Mouse (Mus musculus): ENCODE results near the gene Acot3.
"Not testable (repeated sequence)": the region's sequence is repeated elsewhere in the genome, so short reads cannot be mapped to it uniquely, and the experiment has no call there.

Acot3 gene

DNA sequence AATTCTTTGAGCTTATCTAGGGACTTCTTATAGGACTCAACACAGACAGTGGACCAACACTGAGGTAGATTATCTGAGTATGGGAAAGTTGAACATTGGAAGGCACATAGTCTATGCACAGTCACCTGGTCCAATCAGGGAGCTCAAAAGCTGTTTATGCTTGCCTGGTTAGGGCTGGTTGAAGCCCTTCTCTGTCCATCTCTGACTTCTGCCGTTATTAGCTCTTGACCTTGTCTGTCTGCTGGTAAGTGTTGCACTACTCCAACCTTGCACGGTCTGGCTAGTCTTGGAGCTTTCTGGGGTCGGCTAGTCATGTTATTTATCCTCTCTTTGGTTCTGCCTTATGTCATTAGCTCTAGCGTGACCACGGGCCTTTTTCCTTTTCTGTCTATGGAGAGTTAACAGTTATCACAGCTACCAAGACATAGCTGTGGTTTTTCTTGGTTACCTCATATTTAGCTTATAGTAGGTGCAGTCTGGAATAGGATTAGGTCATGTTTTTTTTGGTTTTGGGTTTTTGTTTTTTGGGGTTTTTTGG is at the start of gene Acot3:
Gene Acot3 (plus strand): TSS at position 208 of the 538 bp plus-strand sequence.
- DNase-seq (ENCODE audit: low spot score in 2 of 2), result peak in 1 of 2 experiments; percentile 5

- no peak for DNase-seq (ENCODE audit: low spot score in 2 of 2)
These were observed 48.1 kb upstream of the Acot3 start for GRCm38 (mm10) chr12:84003866-84004265.

GRCm38 (mm10) chr12:84008251-84008650 is 43.7 kb upstream of the Acot3 start:
- DNase-seq (ENCODE audit: low spot score in 2 of 2), result no peak

GRCm38 (mm10) chr12:84008729-84009128 is 43.2 kb upstream of the Acot3 start:
- DNase-seq (ENCODE audit: low spot score in 2 of 2), result no peak

GRCm38 (mm10) chr12:84009171-84009965 is 42.6 kb upstream of the Acot3 start, which contains the start of gene Acot1:
Acot1 (plus strand) TSS chr12:84009490.
- DNase-seq (ENCODE audit: low spot score in 2 of 2), result peak; percentile 78 to 85

DNA sequence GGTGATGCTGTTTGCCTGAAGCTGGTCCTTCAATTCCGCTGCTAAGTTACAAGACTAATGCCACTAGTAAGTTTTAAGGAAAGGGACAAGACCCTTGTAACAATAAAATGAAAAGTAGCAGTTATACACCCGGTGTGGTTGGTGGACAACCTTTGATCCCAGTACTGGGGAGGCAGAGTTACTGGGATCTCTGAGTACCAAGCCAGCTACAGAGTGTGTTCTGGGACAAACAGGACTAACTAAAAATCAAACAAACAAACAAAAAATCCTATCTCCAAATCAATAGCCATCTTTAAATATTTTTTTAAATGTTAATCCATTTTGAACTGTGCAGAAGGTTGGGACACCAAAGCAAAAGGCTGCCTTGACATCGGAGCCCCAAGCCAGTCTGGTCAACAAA is 41.7 kb upstream of the Acot3 start:
- DNase-seq (ENCODE audit: low spot score in 2 of 2), result no peak

DNA sequence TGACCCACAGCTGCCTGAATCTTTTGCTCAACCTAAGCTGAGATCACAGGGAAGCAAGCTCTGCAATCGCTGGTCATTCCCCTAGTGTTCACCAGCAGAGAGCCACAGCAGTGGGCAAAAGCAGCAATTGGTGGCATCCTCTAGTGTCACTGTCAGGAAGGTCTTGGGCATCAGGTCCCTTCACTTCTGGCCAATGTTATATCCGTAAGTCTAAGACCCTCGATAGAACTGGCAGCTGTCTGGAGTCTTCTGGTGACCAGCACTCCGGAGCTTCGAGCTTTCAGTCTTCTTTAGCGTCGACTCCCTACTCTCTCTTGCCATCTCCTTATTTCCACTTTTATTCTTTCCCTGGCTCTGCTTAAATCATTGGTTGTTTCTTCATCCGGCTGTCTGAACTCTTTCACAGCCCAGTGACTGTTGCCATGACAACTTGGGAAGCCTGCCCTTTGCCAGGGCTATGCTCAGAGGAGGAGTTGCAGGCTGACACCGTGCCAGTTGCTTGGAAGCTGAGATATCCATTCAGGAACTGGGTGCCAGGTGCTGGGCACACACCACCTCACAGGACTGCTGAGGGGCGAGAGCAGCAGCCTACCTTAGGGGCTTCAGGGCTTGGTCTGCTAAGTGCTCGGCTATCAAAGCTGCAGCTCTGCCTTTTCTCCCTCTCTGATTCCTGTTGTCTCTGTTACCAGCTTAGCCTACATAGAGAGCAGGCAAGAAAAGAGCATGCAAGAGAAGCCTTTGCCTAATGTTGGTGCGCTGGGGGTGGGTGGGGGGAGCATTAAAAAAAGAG is 40.5 kb upstream of the Acot3 start:
- DNase-seq (ENCODE audit: low spot score in 2 of 2), result peak; percentile 89 to 91

DNA sequence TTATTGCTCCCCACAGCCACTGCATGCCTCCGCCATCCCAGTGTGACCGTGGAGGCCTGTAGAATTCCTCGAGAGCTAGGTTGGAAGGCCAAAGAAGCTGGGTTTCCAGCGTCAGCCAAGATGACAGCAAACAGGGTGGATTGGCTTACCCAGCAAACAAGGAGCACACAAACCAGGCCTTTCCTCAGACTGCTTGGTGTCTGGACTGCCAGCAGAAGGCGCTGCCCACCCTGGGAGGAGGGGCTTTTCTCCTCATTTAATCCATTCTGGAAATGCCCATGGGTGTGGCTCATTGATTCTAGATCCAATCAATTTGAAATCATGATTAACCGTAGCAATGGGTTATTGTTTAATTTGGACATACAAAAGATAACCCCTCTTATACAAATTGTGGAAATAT is 38.8 kb upstream of the Acot3 start:
- no peak for DNase-seq (ENCODE audit: low spot score in 2 of 2)

GRCm38 (mm10) chr12:84013701-84014100 is 38.2 kb upstream of the Acot3 start:
- DNase-seq (ENCODE audit: low spot score in 2 of 2), result no peak

- DNase-seq (ENCODE audit: low spot score in 2 of 2), result peak; percentile 50 to 51
These were observed 31.4 kb upstream of the Acot3 start for GRCm38 (mm10) chr12:84020528-84020927.

- DNase-seq (ENCODE audit: low spot score in 2 of 2), result not testable (repeated sequence)
These were observed 29.7 kb upstream of the Acot3 start for GRCm38 (mm10) chr12:84022266-84022665.

DNA sequence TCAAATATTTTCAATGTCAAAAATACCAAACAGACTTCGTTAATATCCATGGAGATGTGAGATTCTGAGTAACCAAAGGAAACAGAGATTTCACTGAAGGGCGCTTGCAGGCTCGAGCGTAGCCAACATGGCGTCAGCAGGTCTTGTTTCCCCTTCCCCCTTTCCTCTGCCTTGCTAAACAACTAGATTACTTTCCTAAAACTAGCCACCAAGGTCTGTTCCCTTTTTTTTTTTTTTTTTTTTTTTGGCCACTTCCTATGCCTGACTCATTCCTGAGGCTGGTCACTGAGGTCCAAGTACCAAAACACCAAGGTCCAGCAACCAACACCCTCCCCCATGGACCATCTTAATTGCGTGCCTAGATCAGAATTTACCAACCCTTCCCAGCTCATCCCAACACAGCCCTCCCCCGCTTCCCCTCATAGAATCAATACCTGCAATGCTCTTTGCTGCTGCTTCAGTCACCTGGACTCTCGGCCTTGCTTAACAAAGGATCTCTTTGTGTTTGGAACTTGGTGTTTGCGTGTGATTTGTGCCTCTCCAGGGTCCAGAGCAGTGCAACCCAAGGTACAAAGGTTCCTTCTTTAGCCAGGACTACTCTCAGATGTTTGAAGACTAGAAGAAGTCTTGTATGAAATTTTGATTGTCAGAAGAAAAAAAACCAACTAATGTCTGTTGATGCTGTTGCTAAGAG is 28.7 kb upstream of the Acot3 start:
- DNase-seq (ENCODE audit: low spot score in 2 of 2), result no peak

GRCm38 (mm10) chr12:84025888-84026287 is 26.1 kb upstream of the Acot3 start:
- no peak for DNase-seq (ENCODE audit: low spot score in 2 of 2)

DNA sequence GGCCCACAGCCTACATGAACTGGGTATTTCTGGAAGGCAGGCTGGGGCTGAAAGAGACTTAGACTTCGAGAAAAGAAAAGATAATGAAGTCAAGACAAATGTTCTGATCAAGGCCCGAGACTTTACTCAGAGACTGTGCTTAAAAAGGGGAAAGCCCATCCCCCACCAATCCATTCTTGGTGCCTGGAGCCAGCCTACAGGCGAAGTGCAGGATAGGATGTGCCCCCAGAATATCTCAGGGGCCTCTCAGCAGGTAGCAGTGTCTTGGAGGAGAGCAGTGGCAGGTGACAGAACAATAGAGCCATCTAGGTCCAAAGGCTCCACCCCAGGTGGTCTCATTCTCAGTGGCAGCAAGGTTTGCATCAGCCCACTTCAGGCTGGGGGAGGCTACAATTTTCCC is 23.6 kb upstream of the Acot3 start:
- not testable (repeated sequence) for DNase-seq (ENCODE audit: low spot score in 2 of 2)

- not testable (repeated sequence) for DNase-seq (ENCODE audit: low spot score in 2 of 2)
These were observed 22.9 kb upstream of the Acot3 start for GRCm38 (mm10) chr12:84029043-84029442.

DNA sequence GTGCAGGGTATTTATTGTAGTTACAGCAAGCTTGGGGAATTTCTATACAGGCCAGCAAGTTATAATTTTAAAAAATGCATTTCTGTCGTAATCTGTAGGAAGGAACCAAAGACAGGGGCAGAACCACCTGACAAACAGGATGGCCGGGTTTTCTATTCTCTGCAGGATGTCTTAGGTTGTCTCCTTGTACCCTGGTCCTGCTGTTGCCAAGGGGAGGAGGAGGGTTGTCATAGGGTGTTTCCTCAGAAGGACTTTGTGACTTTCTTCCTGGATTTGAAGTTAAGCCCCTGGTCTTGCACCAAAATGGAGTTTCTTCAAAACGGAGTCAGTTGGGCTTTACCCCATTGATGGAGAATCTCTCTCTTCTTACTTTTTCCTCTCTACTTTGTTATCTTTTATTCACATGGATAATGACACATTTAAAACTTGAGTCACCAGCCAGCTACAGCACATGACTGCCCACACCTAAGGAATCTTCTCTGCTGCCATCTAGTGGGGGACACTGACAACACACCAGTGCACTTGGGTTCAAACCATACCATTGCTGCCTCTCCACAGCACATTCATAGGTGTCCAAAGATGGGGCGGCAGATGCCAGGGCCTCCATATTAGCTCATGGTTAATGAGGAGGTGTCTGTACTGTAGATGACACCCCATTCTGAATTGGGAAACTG is 21.1 kb upstream of the Acot3 start:
- DNase-seq (ENCODE audit: low spot score in 2 of 2), result peak; percentile 65 to 79

- DNase-seq (ENCODE audit: low spot score in 2 of 2), result no peak
These were observed 19.1 kb upstream of the Acot3 start for GRCm38 (mm10) chr12:84032854-84033253.

DNA sequence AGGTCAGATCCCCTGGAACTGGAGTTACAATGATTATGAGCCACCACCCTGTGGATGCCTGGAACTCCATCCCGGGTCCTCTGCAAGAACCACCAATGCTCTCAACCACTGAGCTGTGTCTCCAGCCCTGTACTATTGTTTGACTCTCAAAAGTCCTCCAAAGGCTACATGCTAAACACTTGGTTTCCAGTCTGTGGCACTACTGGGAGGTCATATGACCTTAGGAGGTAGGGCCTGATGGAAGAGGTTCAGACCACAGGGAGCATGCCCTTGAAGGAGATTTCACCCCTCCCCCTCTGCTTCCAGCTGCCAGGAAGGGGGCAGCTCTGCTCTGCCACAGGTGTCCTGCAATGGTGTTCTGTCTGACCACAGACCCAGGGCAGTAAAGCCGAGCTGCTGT is 18.6 kb upstream of the Acot3 start:
- not testable (repeated sequence) for DNase-seq (ENCODE audit: low spot score in 2 of 2)

DNA sequence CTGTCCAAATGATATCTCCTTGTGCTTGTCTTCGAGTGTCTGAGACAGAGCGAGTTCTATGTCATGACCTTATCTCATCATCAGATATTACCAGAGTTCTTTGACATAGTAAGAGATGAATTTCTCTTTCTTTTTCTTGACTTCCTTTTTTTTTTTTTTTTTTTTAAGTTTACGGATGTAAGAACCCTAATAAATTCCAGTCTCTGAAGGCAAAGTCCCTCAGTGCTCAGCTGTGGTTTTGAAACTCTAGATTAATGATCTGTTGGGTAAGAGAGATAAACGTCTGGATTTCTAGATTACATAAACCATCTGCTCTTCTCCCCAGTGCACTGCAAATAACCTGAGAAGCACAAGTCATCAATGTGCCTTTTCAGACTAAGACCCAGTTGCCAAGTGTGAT is 17.8 kb upstream of the Acot3 start:
- no peak for DNase-seq (ENCODE audit: low spot score in 2 of 2)

GRCm38 (mm10) chr12:84038241-84038640 is 13.7 kb upstream of the Acot3 start, which contains the start of gene Acot4:
Acot4 (plus strand) TSS chr12:84038379.
- peak; percentile 34 to 37 for DNase-seq (ENCODE audit: low spot score in 2 of 2)

GRCm38 (mm10) chr12:84038691-84039111 is 13.2 kb upstream of the Acot3 start, which contains the start of gene Gm49366:
Gm49366 (plus strand) TSS chr12:84038935.
- peak; percentile 35 to 38 for DNase-seq (ENCODE audit: low spot score in 2 of 2)
